Mouse (Mus musculus): ENCODE results near the gene Lpar5. TPM values are rescaled to one million over a fixed set of nuclear protein-coding genes. Genes with fewer than 3 reads are reported as not detected.

Gene Lpar5
- polyA plus RNA-seq, 1 experiment from 2014 or later, result 1.0 TPM

- ATAC-seq (ENCODE audit: low FRiP score, low read depth), result no peak
- Histone ChIP-seq H3K27ac (replicated peaks) (no peak overlapping the region), H3K4me1 (replicated peaks) (peaks cover 42% of the 10 kb centered on the region), H3K4me3 (peak overlapping the region; percentile 86), H3K4me2 (peak overlapping the region; percentile 89), H3K36me3 (peaks cover 35% of the 10 kb centered on the region), H3K9ac (peak overlapping the region; percentile 92), H3K9me3 (no peaks in the 10 kb centered on the region), H3K27me3 (no peaks in the 10 kb centered on the region)
- WGBS, result 72% methylated on average over 3 of the region's 3 CpGs
These were observed 30.8 kb downstream of the Lpar5 start for GRCm38 (mm10) chr6:125098513-125098912.

- H3K4me2 ChIP-seq, result peak overlapping the region; percentile 89
- 18% methylated on average over 5 of the region's 5 CpGs for WGBS
- peak overlapping the region; percentile 68 for H3K27ac ChIP-seq (replicated peaks)
- peak overlapping the region; percentile 15; the same call in 1 of the 2 replicates for H3K9ac ChIP-seq
- peaks cover 42% of the 10 kb centered on the region for H3K36me3 ChIP-seq
- ATAC-seq (ENCODE audit: low FRiP score, low read depth), result no peak
- H3K4me3 ChIP-seq, result peak overlapping the region; percentile 19
- no peaks in the 10 kb centered on the region for H3K9me3 ChIP-seq
- H3K27me3 ChIP-seq, result no peaks in the 10 kb centered on the region
- peaks cover 42% of the 10 kb centered on the region for H3K4me1 ChIP-seq (replicated peaks)
These were observed 31.8 kb downstream of the Lpar5 start for GRCm38 (mm10) chr6:125099421-125099971.

- H3K36me3 ChIP-seq, result peaks cover 60% of the 10 kb centered on the region
These were observed 33.7 kb downstream of the Lpar5 start for GRCm38 (mm10) chr6:125101444-125101843.

GRCm38 (mm10) chr6:125104223-125104622 is 36.5 kb downstream of the Lpar5 start:
- no peaks in the 10 kb centered on the region for H3K9me3 ChIP-seq
- H3K27me3 ChIP-seq, result no peaks in the 10 kb centered on the region
- H3K9ac ChIP-seq, result no peak overlapping the region
- H3K4me3 ChIP-seq, result no peak overlapping the region
- ATAC-seq (ENCODE audit: low FRiP score, low read depth), result no peak
- peaks cover 15% of the 10 kb centered on the region for H3K4me1 ChIP-seq (replicated peaks)
- 88% methylated on average over 4 of the region's 4 CpGs for WGBS
- H3K27ac ChIP-seq (replicated peaks), result no peak overlapping the region
- no peak overlapping the region for H3K4me2 ChIP-seq
- H3K36me3 ChIP-seq, result peaks cover 88% of the 10 kb centered on the region

More at GRCm38 (mm10) chr6:125101444-125101843, 33.7 kb downstream of the Lpar5 start:
- Histone ChIP-seq H3K9ac (no peak overlapping the region), H3K27me3 (no peaks in the 10 kb centered on the region), H3K4me2 (no peak overlapping the region), H3K9me3 (no peaks in the 10 kb centered on the region), H3K4me1 (replicated peaks) (peaks cover 34% of the 10 kb centered on the region), H3K27ac (replicated peaks) (no peak overlapping the region), H3K4me3 (no peak overlapping the region)
- ATAC-seq (ENCODE audit: low FRiP score, low read depth), result no peak
- 84% methylated on average over 8 of the region's 9 CpGs for WGBS

GRCm38 (mm10) chr6:125107705-125108104 is 40.0 kb downstream of the Lpar5 start:
- Histone ChIP-seq H3K27ac (replicated peaks) (no peak overlapping the region), H3K9ac (no peak overlapping the region), H3K36me3 (peaks cover 92% of the 10 kb centered on the region), H3K9me3 (no peaks in the 10 kb centered on the region), H3K4me1 (replicated peaks) (no peaks in the 10 kb centered on the region), H3K4me3 (no peak overlapping the region), H3K4me2 (no peak overlapping the region), H3K27me3 (no peaks in the 10 kb centered on the region)
- WGBS, result 95% methylated on average over 2 of the region's 2 CpGs
- no peak for ATAC-seq (ENCODE audit: low FRiP score, low read depth)

GRCm38 (mm10) chr6:125109371-125109770 is 41.7 kb downstream of the Lpar5 start:
- Histone ChIP-seq H3K27me3 (no peaks in the 10 kb centered on the region), H3K4me1 (replicated peaks) (no peaks in the 10 kb centered on the region), H3K9me3 (no peaks in the 10 kb centered on the region), H3K9ac (no peak overlapping the region), H3K4me3 (no peak overlapping the region), H3K4me2 (no peak overlapping the region), H3K27ac (replicated peaks) (no peak overlapping the region), H3K36me3 (peaks cover 97% of the 10 kb centered on the region)
- WGBS, result 94% methylated on average over 14 of the region's 14 CpGs
- no peak for ATAC-seq (ENCODE audit: low FRiP score, low read depth)

GRCm38 (mm10) chr6:125110927-125111326 is 43.2 kb downstream of the Lpar5 start:
- H3K36me3 ChIP-seq, result peaks cover 96% of the 10 kb centered on the region
- H3K27me3 ChIP-seq, result no peaks in the 10 kb centered on the region
- H3K9ac ChIP-seq, result no peak overlapping the region
- ATAC-seq (ENCODE audit: low FRiP score, low read depth), result peak; percentile 69; the same call in 1 of the 2 replicates
- no peaks in the 10 kb centered on the region for H3K9me3 ChIP-seq
- no peak overlapping the region for H3K4me2 ChIP-seq
- H3K27ac ChIP-seq (replicated peaks), result no peak overlapping the region
- no peaks in the 10 kb centered on the region for H3K4me1 ChIP-seq (replicated peaks)
- no peak overlapping the region for H3K4me3 ChIP-seq
- WGBS, result 84% methylated on average over 7 of the region's 7 CpGs

- no peak overlapping the region for H3K4me2 ChIP-seq
- ATAC-seq (ENCODE audit: low FRiP score, low read depth), result no peak
- 94% methylated on average over 11 of the region's 11 CpGs for WGBS
- H3K27ac ChIP-seq (replicated peaks), result no peak overlapping the region
- no peaks in the 10 kb centered on the region for H3K9me3 ChIP-seq
- peaks cover 97% of the 10 kb centered on the region for H3K36me3 ChIP-seq
- H3K9ac ChIP-seq, result no peak overlapping the region
- no peaks in the 10 kb centered on the region for H3K4me1 ChIP-seq (replicated peaks)
- H3K27me3 ChIP-seq, result no peaks in the 10 kb centered on the region
- H3K4me3 ChIP-seq, result no peak overlapping the region
These were observed 44.8 kb downstream of the Lpar5 start for GRCm38 (mm10) chr6:125112553-125112952.

GRCm38 (mm10) chr6:125119387-125119786 is 51.7 kb downstream of the Lpar5 start:
- 93% methylated on average over 8 of the region's 8 CpGs for WGBS
- no peaks in the 10 kb centered on the region for H3K4me1 ChIP-seq (replicated peaks)
- no peak overlapping the region for H3K27ac ChIP-seq (replicated peaks)
- no peaks in the 10 kb centered on the region for H3K27me3 ChIP-seq
- no peaks in the 10 kb centered on the region for H3K9me3 ChIP-seq
- no peak overlapping the region for H3K9ac ChIP-seq
- no peak overlapping the region for H3K4me3 ChIP-seq
- H3K36me3 ChIP-seq, result peaks cover 97% of the 10 kb centered on the region
- no peak overlapping the region for H3K4me2 ChIP-seq
- no peak for ATAC-seq (ENCODE audit: low FRiP score, low read depth)

- WGBS, result 94% methylated on average over 12 of the region's 12 CpGs
- no peak overlapping the region for H3K4me2 ChIP-seq
- peaks cover 20% of the 10 kb centered on the region for H3K4me1 ChIP-seq (replicated peaks)
- no peaks in the 10 kb centered on the region for H3K27me3 ChIP-seq
- H3K27ac ChIP-seq (replicated peaks), result no peak overlapping the region
- H3K9me3 ChIP-seq, result no peaks in the 10 kb centered on the region
- H3K4me3 ChIP-seq, result no peak overlapping the region
- no peak for ATAC-seq (ENCODE audit: low FRiP score, low read depth)
- no peak overlapping the region for H3K9ac ChIP-seq
- peaks cover 70% of the 10 kb centered on the region for H3K36me3 ChIP-seq
These were observed 61.0 kb downstream of the Lpar5 start for GRCm38 (mm10) chr6:125128724-125129123.

GRCm38 (mm10) chr6:125129710-125130402 is 62.1 kb downstream of the Lpar5 start:
- H3K27me3 ChIP-seq, result no peaks in the 10 kb centered on the region
- peaks cover 70% of the 10 kb centered on the region for H3K36me3 ChIP-seq
- no peak overlapping the region for H3K9ac ChIP-seq
- ATAC-seq (ENCODE audit: low FRiP score, low read depth), result no peak
- 84% methylated on average over 20 of the region's 20 CpGs for WGBS
- peaks cover 20% of the 10 kb centered on the region for H3K4me1 ChIP-seq (replicated peaks)
- no peak overlapping the region for H3K4me2 ChIP-seq
- no peak overlapping the region for H3K4me3 ChIP-seq
- no peaks in the 10 kb centered on the region for H3K9me3 ChIP-seq
- no peak overlapping the region for H3K27ac ChIP-seq (replicated peaks)

GRCm38 (mm10) chr6:125131302-125132156 is 63.8 kb downstream of the Lpar5 start, which contains the start of gene Nop2:
Gene Nop2, plus strand, starts transcription at chr6:125131909.
- Histone ChIP-seq H3K27ac (replicated peaks) (peak within 1 kb of the TSS; percentile 92), H3K9ac (peak within 1 kb of the TSS; percentile 68), H3K4me3 (peak within 1 kb of the TSS; percentile 66), H3K4me1 (replicated peaks) (peaks cover 20% of the 10 kb centered on the region), H3K27me3 (no peaks in the 10 kb centered on the region), H3K9me3 (no peaks in the 10 kb centered on the region), H3K4me2 (peak within 1 kb of the TSS; percentile 88), H3K36me3 (peaks cover 68% of the 10 kb centered on the region)
- ATAC-seq (ENCODE audit: low FRiP score, low read depth), result peak; percentile 96
- under 1% methylated on average over 66 of the region's 66 CpGs for WGBS
